Mouse (Mus musculus): ENCODE results near the gene Tle2. TPM values are rescaled to one million over a fixed set of nuclear protein-coding genes. Genes with fewer than 3 reads are reported as not detected.

Tle2 gene
- total and polyA plus RNA-seq, 3 experiments = 0.19 to 2.4 TPM; not detected in 1

DNA sequence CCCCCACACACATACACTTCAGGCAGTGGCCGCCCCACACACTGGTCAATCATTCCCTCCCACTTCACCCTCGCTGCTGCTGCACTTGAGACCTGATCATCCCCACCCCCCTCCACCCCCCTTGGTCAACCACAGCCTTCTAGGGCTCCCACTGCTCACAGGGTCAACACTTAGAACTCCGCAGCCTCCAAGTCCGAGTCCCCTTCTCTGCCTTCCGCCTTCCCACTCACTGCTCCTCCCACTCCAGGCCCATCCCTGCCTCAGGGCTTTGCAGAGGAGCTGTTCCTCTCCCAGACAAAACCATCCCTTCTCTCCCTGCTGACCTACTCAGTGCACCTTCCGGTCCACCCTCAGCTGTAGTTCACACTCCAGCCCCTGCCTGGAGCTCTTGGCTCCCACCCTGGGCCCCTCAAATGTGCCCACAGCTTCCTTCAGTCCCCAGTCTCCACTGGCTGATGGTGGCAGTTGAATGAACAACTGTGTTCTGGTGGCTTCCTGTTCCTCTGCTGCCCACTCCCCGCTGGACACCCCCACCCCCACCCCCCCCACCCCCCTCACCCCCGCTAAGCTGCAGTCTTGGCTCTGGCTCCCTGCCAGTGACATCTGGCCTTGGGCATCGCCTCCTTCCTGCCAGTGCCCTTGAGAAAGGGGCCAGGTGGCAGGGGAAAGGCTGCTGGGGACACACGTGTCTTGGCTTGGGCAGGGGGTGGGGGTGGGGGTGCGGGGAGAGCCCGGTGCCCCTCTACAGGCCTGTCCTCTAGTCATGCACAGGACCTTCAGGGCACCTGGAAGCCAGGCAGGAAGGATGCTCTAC, 23.0 kb downstream of the Tle2 start:
- H3K36me3 ChIP-seq (ENCODE audit: control insufficient read depth in 1 of 2, insufficient read depth in 2 of 2, low read length in 2 of 2) = peaks cover 0 to 3% of the 10 kb centered on the region in 2 experiments; a peak in 1 of 4 replicates
- H3K27me3 ChIP-seq (ENCODE audit: control insufficient read depth in 1 of 2, insufficient read depth in 2 of 2, low read length in 2 of 2) = no peaks in the 10 kb centered on the region
- TF ChIP-seq RAD21 (IDR thresholded peaks at IDR 0.05; ENCODE audit: low read depth, low read length) (no peak), CHD2 (IDR thresholded peaks at IDR 0.05; ENCODE audit: low read length) (no peak), ZKSCAN1 (IDR thresholded peaks at IDR 0.05; ENCODE audit: low read depth, low read length) (no peak), BHLHE40 (IDR thresholded peaks at IDR 0.05; ENCODE audit: borderline replicate concordance, low read depth, low read length) (no peak), TCF12 (IDR thresholded peaks at IDR 0.05; ENCODE audit: low read depth, low read length) (no peak), NRF1 (IDR thresholded peaks at IDR 0.05; ENCODE audit: insufficient read depth, low read depth, low read length, poor library complexity, severe bottlenecking) (no peak), MEF2A (IDR thresholded peaks at IDR 0.05; ENCODE audit: extremely low read depth, insufficient replicate concordance, low read depth, low read length, poor library complexity, severe bottlenecking) (no peak), MXI1 (IDR thresholded peaks at IDR 0.05; ENCODE audit: low read depth, low read length) (no peak), TAL1 (IDR thresholded peaks at IDR 0.05; ENCODE audit: low read length) (no peak), ZNF384 (IDR thresholded peaks at IDR 0.05; ENCODE audit: low read depth, low read length) (no peak), ZMIZ1 (IDR thresholded peaks at IDR 0.05; ENCODE audit: low read depth, low read length) (no peak), RCOR1 (IDR thresholded peaks at IDR 0.05; ENCODE audit: low read depth, low read length) (no peak), GABPA (IDR thresholded peaks at IDR 0.05; ENCODE audit: low read depth, low read length) (no peak), ETS1 (IDR thresholded peaks at IDR 0.05; ENCODE audit: low read depth, low read length) (no peak), NELFE (IDR thresholded peaks at IDR 0.05; ENCODE audit: low read depth, low read length) (no peak), MYB (IDR thresholded peaks at IDR 0.05; ENCODE audit: low read depth, low read length) (no peak), E2F4 (IDR thresholded peaks at IDR 0.05; ENCODE audit: borderline replicate concordance, low read depth, low read length) (no peak), MAFK (IDR thresholded peaks at IDR 0.05; ENCODE audit: borderline replicate concordance, low read depth, low read length) (no peak), EP300 (IDR thresholded peaks at IDR 0.05; ENCODE audit: low read depth in 1 of 2, low read length in 2 of 2) (no peak)
- no peaks in the 10 kb centered on the region; the same call in 1 of the 2 replicates for H3K79me2 ChIP-seq (ENCODE audit: control insufficient read depth, insufficient read depth, low read length, poor library complexity)
- no peak overlapping the region for H3K4me3 ChIP-seq (ENCODE audit: control insufficient read depth in 1 of 2, insufficient read depth in 1 of 2, low read depth in 2 of 2, low read length in 2 of 2)
- DNase-seq (ENCODE audit: low read depth, low spot score) = no peak
- no peaks in the 10 kb centered on the region for H3K9me3 ChIP-seq (replicated peaks; ENCODE audit: insufficient read depth, low read length)
- peaks cover 5 to 11% of the 10 kb centered on the region in 2 experiments for H3K4me1 ChIP-seq (ENCODE audit: control insufficient read depth in 1 of 2, insufficient read depth in 2 of 2, low read length in 2 of 2)
- H3K27ac ChIP-seq (ENCODE audit: control insufficient read depth, low read depth, low read length) = no peak overlapping the region
- no peak overlapping the region for H3K9ac ChIP-seq (ENCODE audit: control insufficient read depth, low read depth, low read length, poor library complexity, severe bottlenecking)

All from MEL (cell line).